Mouse (Mus musculus) bone marrow, adult 2 months (tissue): Measurements from ENCODE around the gene Tbc1d10b.

Experiments
- CTCF ChIP-seq: fragments of 200-500 bp; IDR thresholded peaks from 2 replicates; pipeline ENCODE4 v1.5.1; 2011; ENCODE audit warnings: low read length, control low read depth; ENCODE audit not compliant: control insufficient read depth, insufficient read depth
- POLR2A ChIP-seq: fragments of 200-500 bp; IDR thresholded peaks from 2 replicates; pipeline ENCODE4 v1.6.1; 2011; ENCODE audit warnings: low read depth, mild to moderate bottlenecking, control low read depth, low read length, borderline replicate concordance; ENCODE audit not compliant: control insufficient read depth

DNA sequence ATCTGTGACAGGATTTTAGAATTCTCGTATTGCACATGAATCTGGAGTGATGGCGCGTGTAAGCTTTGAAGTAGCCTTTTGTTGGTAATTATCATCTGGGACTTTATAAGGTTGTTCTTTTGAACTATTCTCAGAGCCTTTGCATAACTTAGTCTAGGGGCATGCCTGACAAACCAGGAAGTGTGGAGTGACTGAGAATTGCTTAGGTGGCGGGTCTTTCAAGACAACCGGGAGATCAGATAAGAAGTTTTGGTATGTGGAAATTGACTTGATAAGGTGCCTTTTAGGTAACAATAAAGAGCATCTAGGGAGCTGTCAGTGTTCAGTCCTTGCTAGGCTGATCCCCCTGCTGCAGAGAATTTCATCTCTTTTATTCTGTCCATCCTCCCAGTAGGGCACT lies 41.8 kb downstream of the Tbc1d10b start:
- TF ChIP-seq POLR2A (no peak), CTCF (no peak)
